Mouse (Mus musculus) limb, embryonic 11.5 days (tissue): ENCODE measurements around the gene Phf3. TPM values are rescaled to one million over a fixed set of nuclear protein-coding genes. Genes with fewer than 3 reads are reported as not detected.
"Not testable (repeated sequence)": the region's sequence is repeated elsewhere in the genome, so short reads cannot be mapped to it uniquely, and the experiment has no call there.

Experiments
- ATAC-seq: fragments of 200-750 bp; cut with Nextera tagmentation; 2 replicates; pipeline ENCODE4 v1.8.0; 2017; ENCODE audit warnings: low read depth; ENCODE audit not compliant: insufficient number of reproducible peaks, low FRiP score, low TSS enrichment
- DNase-seq: peaks from one replicate; pipeline ENCODE4 v3.0.0-alpha.2; 2015; ENCODE audit warnings: low spot score
- H3K27ac ChIP-seq: fragments of 300-500 bp; sonication (generic); replicated peaks from 2 replicates; pipeline ENCODE4 v1.5.1; 2014; ENCODE audit warnings: low read depth, mild to moderate bottlenecking, low read length
- H3K27me3 ChIP-seq: fragments of 300-500 bp; sonication (generic); 2 replicates; pipeline ENCODE4 v1.6.1; 2014; ENCODE audit warnings: mild to moderate bottlenecking, low read length, mixed read lengths; ENCODE audit not compliant: control insufficient read depth, insufficient read depth
- H3K36me3 ChIP-seq: fragments of 300-500 bp; sonication (generic); 2 replicates; pipeline ENCODE4 v1.6.1; 2014; ENCODE audit warnings: mild to moderate bottlenecking, low read length, moderate library complexity, mixed read lengths; ENCODE audit not compliant: control insufficient read depth, insufficient read depth
- H3K4me1 ChIP-seq: fragments of 300-500 bp; sonication (generic); 2 replicates; pipeline ENCODE4 v1.6.1; 2014; ENCODE audit warnings: low read length, mixed read lengths; ENCODE audit not compliant: control insufficient read depth, insufficient read depth
- H3K4me2 ChIP-seq: fragments of 300-500 bp; sonication (generic); 2 replicates; pipeline ENCODE4 v1.6.1; 2014; ENCODE audit warnings: low read depth, mild to moderate bottlenecking, moderate library complexity; ENCODE audit not compliant: severe bottlenecking
- H3K4me3 ChIP-seq: fragments of 300-500 bp; sonication (generic); 2 replicates; pipeline ENCODE4 v1.5.1; 2014; ENCODE audit warnings: low read depth, low read length
- H3K9ac ChIP-seq: fragments of 300-500 bp; sonication (generic); 2 replicates; pipeline ENCODE4 v1.6.1; 2014; ENCODE audit warnings: mild to moderate bottlenecking, low read length
- H3K9me3 ChIP-seq: fragments of 300-500 bp; sonication (generic); 2 replicates; pipeline ENCODE4 v1.6.1; 2016; ENCODE audit warnings: low read length; ENCODE audit not compliant: control insufficient read depth
- WGBS: fragments of 180-500 bp; shearing (Covaris S2); extraction: QIAGEN DNeasy Blood & Tissue Kit; methylation state at CpG from one replicate; pipeline ENCODE4 v1.1.7; 2014; 5-methylcytosine and 5-hydroxymethylcytosine counted together
- polyA plus RNA-seq: library from polyadenylated mRNA; unstranded; fragments of >200 nt; fragmentation: Nextera tagmentation; extraction: Ambion mirVana; gene quantifications from 2 replicates; pipeline ENCODE4 v1.2.1, GENCODE M21; 2014

Phf3 gene
- polyA plus RNA-seq, 1 experiment from 2014 or later, result 38.1 TPM

DNA sequence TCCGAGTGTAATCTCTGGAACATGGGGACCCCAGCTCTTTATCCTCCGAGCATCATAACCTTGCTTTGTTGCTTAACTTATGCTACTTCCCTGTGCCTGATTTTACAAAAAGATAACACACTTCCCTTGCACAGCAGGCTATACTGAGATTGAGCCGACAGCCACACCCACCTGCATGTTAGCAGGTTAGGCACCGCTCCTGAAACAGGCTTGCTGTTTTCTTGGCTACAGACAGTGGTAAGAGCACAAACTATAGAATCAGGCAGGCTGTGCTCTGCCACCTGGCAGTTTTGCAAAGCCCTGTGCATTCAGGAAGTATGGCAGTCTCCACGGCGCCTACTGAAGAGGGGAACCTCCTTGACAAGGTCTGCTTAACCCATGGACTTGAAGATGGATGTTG is 100.1 kb downstream of the Phf3 start:
- 90% methylated on average over 6 of the region's 6 CpGs for WGBS
- H3K9ac ChIP-seq, result no peak overlapping the region
- no peaks in the 10 kb centered on the region for H3K36me3 ChIP-seq
- no peak for ATAC-seq
- no peak overlapping the region for H3K4me3 ChIP-seq
- DNase-seq, result no peak
- no peaks in the 10 kb centered on the region for H3K27me3 ChIP-seq
- no peak overlapping the region for H3K4me2 ChIP-seq
- no peaks in the 10 kb centered on the region for H3K4me1 ChIP-seq
- no peak overlapping the region for H3K27ac ChIP-seq
- H3K9me3 ChIP-seq, result no peaks in the 10 kb centered on the region

- no peak for DNase-seq
- no peak for ATAC-seq
- Histone ChIP-seq H3K27ac (no peak overlapping the region), H3K4me1 (no peaks in the 10 kb centered on the region), H3K4me2 (no peak overlapping the region), H3K36me3 (no peaks in the 10 kb centered on the region), H3K27me3 (no peaks in the 10 kb centered on the region), H3K4me3 (no peak overlapping the region), H3K9ac (no peak overlapping the region), H3K9me3 (no peaks in the 10 kb centered on the region)
- WGBS, result 85% methylated on average over 7 of the region's 7 CpGs
Measured at GRCm38 (mm10) chr1:30772851-30773250, 100.9 kb downstream of the Phf3 start.

- no peak for DNase-seq
Measured at GRCm38 (mm10) chr1:30771772-30772171, 101.9 kb downstream of the Phf3 start.

DNA sequence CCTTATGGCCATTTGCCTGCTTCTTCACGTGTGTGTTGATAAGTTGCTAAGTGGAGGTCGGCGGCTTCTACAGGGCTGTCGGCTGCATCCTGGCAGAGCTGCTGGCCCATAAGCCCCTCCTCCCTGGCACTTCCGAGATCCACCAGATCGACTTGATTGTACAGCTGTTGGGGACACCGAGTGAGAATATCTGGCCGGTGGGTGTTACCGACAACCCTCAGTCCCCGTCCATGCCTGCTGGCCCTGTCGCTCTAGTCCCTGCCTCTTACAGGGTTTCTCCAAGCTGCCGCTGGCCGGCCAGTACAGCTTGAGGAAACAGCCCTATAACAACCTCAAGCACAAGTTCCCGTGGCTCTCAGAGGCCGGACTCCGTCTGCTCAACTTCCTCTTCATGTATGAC is 103.1 kb downstream of the Phf3 start:
- H3K4me3 ChIP-seq, H3K27ac ChIP-seq, H3K27me3 ChIP-seq, H3K4me1 ChIP-seq, ATAC-seq, DNase-seq, H3K4me2 ChIP-seq, H3K9me3 ChIP-seq, H3K9ac ChIP-seq, H3K36me3 ChIP-seq: not testable (repeated sequence)
- WGBS, result 85% methylated on average over 13 of the region's 16 CpGs

More at GRCm38 (mm10) chr1:30771772-30772171, 101.9 kb downstream of the Phf3 start:
- 77% methylated on average over 6 of the region's 6 CpGs for WGBS
- Histone ChIP-seq H3K4me1 (no peaks in the 10 kb centered on the region), H3K9me3 (no peaks in the 10 kb centered on the region), H3K9ac (no peak overlapping the region), H3K27ac (no peak overlapping the region), H3K36me3 (no peaks in the 10 kb centered on the region), H3K4me2 (no peak overlapping the region), H3K27me3 (no peaks in the 10 kb centered on the region), H3K4me3 (no peak overlapping the region)
- ATAC-seq, result no peak

DNA sequence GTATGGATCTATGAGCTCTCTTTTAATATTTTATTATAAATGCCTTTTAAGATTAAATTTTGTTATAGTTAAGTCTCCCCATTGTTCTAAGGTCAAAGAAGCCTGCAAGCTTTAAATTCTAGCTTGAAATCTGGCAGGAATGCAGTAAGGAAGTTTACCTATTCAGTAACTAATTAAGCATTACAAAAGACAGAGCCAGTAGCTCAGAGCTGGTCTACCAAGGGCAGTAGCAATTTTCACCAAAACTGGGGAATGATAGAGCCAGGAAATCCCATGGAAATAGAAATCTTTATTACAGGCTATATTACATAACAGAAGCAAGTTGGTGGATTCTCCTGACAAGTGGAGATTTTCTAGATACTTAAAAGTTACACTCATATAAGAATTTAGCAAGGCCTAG is 116.9 kb downstream of the Phf3 start:
- Histone ChIP-seq H3K9ac (no peak overlapping the region), H3K4me2 (no peak overlapping the region), H3K27me3 (no peaks in the 10 kb centered on the region), H3K36me3 (no peaks in the 10 kb centered on the region), H3K9me3 (no peaks in the 10 kb centered on the region), H3K4me1 (no peaks in the 10 kb centered on the region), H3K4me3 (no peak overlapping the region), H3K27ac (no peak overlapping the region)
- no peak for DNase-seq
- ATAC-seq, result no peak

- Histone ChIP-seq H3K4me1 (no peaks in the 10 kb centered on the region), H3K36me3 (no peaks in the 10 kb centered on the region), H3K9me3 (no peaks in the 10 kb centered on the region), H3K4me3 (no peak overlapping the region), H3K4me2 (no peak overlapping the region), H3K27me3 (no peaks in the 10 kb centered on the region), H3K9ac (no peak overlapping the region), H3K27ac (no peak overlapping the region)
- 73% methylated on average over 3 of the region's 3 CpGs for WGBS
- DNase-seq (no peak), ATAC-seq (no peak)
Measured at GRCm38 (mm10) chr1:30755453-30756224, 118.1 kb downstream of the Phf3 start.

Other genes with a start within 250 kb of the Phf3 start
- not detected in 2 replicates for gene AC153137.1, start 104.0 kb upstream of the Phf3 start, polyA plus RNA-seq